Mouse (Mus musculus): ENCODE measurements around the gene Tbxa2r. TPM values are rescaled to one million over a fixed set of nuclear protein-coding genes. Genes with fewer than 3 reads are reported as not detected.

Gene Tbxa2r
- polyA plus RNA-seq, 1 experiment = 44.0 TPM

DNA sequence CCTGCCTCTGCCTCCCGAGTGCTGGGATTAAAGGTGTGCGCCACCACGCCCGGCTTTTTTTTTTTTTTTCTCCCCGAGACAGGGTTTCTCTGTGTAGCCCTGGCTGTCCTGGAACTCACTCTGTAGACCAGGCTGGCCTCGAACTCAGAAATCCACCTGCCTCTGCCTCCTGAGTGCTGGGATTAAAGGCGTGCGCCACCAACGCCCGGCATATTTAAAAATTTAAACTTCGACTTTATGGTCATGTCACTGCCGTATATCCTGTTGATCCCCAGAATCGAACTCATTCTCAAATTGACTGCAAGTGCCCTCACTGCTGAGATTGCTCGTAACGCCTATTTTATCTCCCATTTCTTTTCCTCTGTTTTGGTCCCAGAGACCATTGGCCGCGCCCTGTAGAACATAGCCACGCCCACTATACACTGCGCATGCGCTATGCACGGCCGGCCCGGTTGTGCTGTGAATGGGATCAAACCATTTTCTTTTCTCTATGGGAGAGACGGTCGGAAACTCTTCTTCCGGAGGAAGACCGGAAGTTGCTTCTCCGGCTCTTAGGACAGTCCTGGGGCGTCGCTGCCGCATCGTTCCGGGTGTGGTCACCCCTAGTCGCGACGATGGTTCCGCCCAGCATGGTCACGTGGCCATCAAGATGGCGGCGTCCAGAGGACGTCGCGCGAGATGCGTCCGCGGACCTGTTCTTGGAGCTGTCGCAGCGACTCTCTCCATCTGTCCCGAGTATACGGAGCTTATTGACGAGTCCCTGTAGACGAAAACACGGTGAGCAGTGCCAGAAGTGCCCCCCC is 55.5 kb downstream of the Tbxa2r start, which contains the start of the genes Dohh and Gm48551:
Gene Dohh (plus strand): TSS at position 627 of the 803 bp plus-strand sequence.
Gene Gm48551 (plus strand): TSS at position 665 of the 803 bp plus-strand sequence.
- 7% methylated on average over 54 of the region's 54 CpGs for WGBS
- Histone ChIP-seq H3K4me1 (ENCODE audit: control insufficient read depth, insufficient read depth, low read length) (peaks cover 10% of the 10 kb centered on the region; the same call in 1 of the 2 replicates), H3K4me3 (replicated peaks; ENCODE audit: extremely low read depth, low read depth, low read length) (peak within 1 kb of the TSS; percentile 68)
- peak; percentile 99 for DNase-seq
- TF ChIP-seq CTCF (IDR thresholded peaks at IDR 0.05; ENCODE audit: insufficient read depth, low read length) (no peak), POLR2A (IDR thresholded peaks at IDR 0.05; ENCODE audit: borderline replicate concordance, extremely low read depth, low read depth, low read length) (peak; percentile 96)

DNA sequence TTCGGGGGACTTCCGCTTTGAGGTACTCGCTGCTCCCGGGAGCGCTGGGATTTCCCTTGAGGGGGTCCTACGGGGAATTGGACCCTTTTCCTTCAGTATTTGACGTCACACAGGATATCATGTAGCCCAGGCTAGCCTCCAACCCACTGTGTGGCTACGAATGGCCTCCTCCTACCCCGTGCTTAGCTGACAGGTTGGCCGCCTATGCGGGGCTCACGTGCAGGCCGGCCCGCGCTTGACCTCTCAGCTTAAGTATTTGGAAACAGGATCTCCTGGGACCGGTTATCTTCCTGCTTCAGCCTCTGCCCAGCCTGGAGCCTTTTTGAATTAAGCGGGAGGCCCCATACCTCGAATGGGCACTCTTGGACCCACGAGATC is 56.1 kb downstream of the Tbxa2r start:
- peaks cover 14% of the 10 kb centered on the region; the same call in 1 of the 2 replicates for H3K4me1 ChIP-seq (ENCODE audit: control insufficient read depth, insufficient read depth, low read length)
- TF ChIP-seq CTCF (IDR thresholded peaks at IDR 0.05; ENCODE audit: insufficient read depth, low read length) = no peak
- no peak for TF ChIP-seq POLR2A (IDR thresholded peaks at IDR 0.05; ENCODE audit: borderline replicate concordance, extremely low read depth, low read depth, low read length)
- WGBS = under 1% methylated on average over 19 of the region's 19 CpGs
- H3K4me3 ChIP-seq (replicated peaks; ENCODE audit: extremely low read depth, low read depth, low read length) = peak overlapping the region; percentile 68
- no peak for DNase-seq

Other genes starting within 250 kb of the Tbxa2r start
- 0.15 and 0.47 TPM in 2 replicates for gene Creb3l3, start 229.9 kb upstream of the Tbxa2r start, polyA plus RNA-seq (2012; rRNA removed)
- 147 and 176 TPM in 2 replicates for gene Map2k2, start 222.8 kb upstream of the Tbxa2r start, polyA plus RNA-seq (2012; rRNA removed)
- 66.7 and 83.6 TPM in 2 replicates for gene Zbtb7a, start 193.5 kb upstream of the Tbxa2r start, polyA plus RNA-seq (2012; rRNA removed)
- gene Pias4, start 160.8 kb upstream of the Tbxa2r start, polyA plus RNA-seq (2012; rRNA removed) = 33.0 and 40.0 TPM in 2 replicates
- gene Eef2, start 152.1 kb upstream of the Tbxa2r start, polyA plus RNA-seq (2012; rRNA removed) = 1,377 and 1,420 TPM in 2 replicates
- gene Dapk3, start 145.7 kb upstream of the Tbxa2r start, polyA plus RNA-seq (2012; rRNA removed) = 70.4 and 73.5 TPM in 2 replicates
- not detected in 2 replicates for gene 4930442H23Rik, start 144.9 kb upstream of the Tbxa2r start, polyA plus RNA-seq (2012; rRNA removed)
- 0.28 and 0.59 TPM in 2 replicates for gene Nmrk2, start 126.7 kb upstream of the Tbxa2r start, polyA plus RNA-seq (2012; rRNA removed)
- gene Atcay, start 97.9 kb upstream of the Tbxa2r start, polyA plus RNA-seq (2012; rRNA removed) = 0.08 and 0.20 TPM in 2 replicates
- 8.9 and 10.0 TPM in 2 replicates for gene Zfr2, start 95.6 kb upstream of the Tbxa2r start, polyA plus RNA-seq (2012; rRNA removed)
- gene Matk, start 75.8 kb upstream of the Tbxa2r start, polyA plus RNA-seq (2012; rRNA removed) = 2.7 and 3.3 TPM in 2 replicates
- 60.1 and 87.9 TPM in 2 replicates for gene Mrpl54, start 61.8 kb upstream of the Tbxa2r start, polyA plus RNA-seq (2012; rRNA removed)
- 86.4 and 104 TPM in 2 replicates for gene Apba3, start 61.8 kb upstream of the Tbxa2r start, polyA plus RNA-seq (2012; rRNA removed)
- 27.6 and 27.7 TPM in 2 replicates for gene Tjp3, start 37.1 kb upstream of the Tbxa2r start, polyA plus RNA-seq (2012; rRNA removed)
- gene Pip5k1c, start 35.8 kb upstream of the Tbxa2r start, polyA plus RNA-seq (2012; rRNA removed) = 103 and 104 TPM in 2 replicates
- 30.5 and 36.7 TPM in 2 replicates for gene Cactin, start 7.6 kb upstream of the Tbxa2r start, polyA plus RNA-seq (2012; rRNA removed)
- gene Gipc3, start 14.5 kb downstream of the Tbxa2r start, polyA plus RNA-seq (2012; rRNA removed) = 10.3 and 11.2 TPM in 2 replicates
- gene Hmg20b, start 21.7 kb downstream of the Tbxa2r start, polyA plus RNA-seq (2012; rRNA removed) = 106 and 134 TPM in 2 replicates
- gene Mfsd12, start 28.8 kb downstream of the Tbxa2r start, polyA plus RNA-seq (2012; rRNA removed) = 33.3 and 39.9 TPM in 2 replicates
- 21.9 and 25.8 TPM in 2 replicates for gene 4930404N11Rik, start 37.1 kb downstream of the Tbxa2r start, polyA plus RNA-seq (2012; rRNA removed)
- 59.3 and 61.8 TPM in 2 replicates for gene Fzr1, start 49.8 kb downstream of the Tbxa2r start, polyA plus RNA-seq (2012; rRNA removed)
- gene Dohh, start 55.7 kb downstream of the Tbxa2r start, polyA plus RNA-seq (2012; rRNA removed) = 79.2 and 83.4 TPM in 2 replicates
- 3.7 and 6.3 TPM in 2 replicates for gene Gm48551, start 55.7 kb downstream of the Tbxa2r start, polyA plus RNA-seq (2012; rRNA removed)
- gene Gm48552, start 60.3 kb downstream of the Tbxa2r start, polyA plus RNA-seq (2012; rRNA removed) = 3.6 and 5.9 TPM in 2 replicates
- 8.8 and 10.1 TPM in 2 replicates for gene Smim24, start 64.3 kb downstream of the Tbxa2r start, polyA plus RNA-seq (2012; rRNA removed)
- gene Nfic, start 126.9 kb downstream of the Tbxa2r start, polyA plus RNA-seq (2012; rRNA removed) = 89.6 and 103 TPM in 2 replicates
- 0.92 and 1.1 TPM in 2 replicates for gene Celf5, start 154.0 kb downstream of the Tbxa2r start, polyA plus RNA-seq (2012; rRNA removed)
- gene Ncln, start 167.7 kb downstream of the Tbxa2r start, polyA plus RNA-seq (2012; rRNA removed) = 197 and 203 TPM in 2 replicates
- gene S1pr4, start 171.4 kb downstream of the Tbxa2r start, polyA plus RNA-seq (2012; rRNA removed) = 40.3 and 47.5 TPM in 2 replicates
- 8.5 and 9.5 TPM in 2 replicates for gene Gna15, start 195.5 kb downstream of the Tbxa2r start, polyA plus RNA-seq (2012; rRNA removed)
- gene Gna11, start 216.5 kb downstream of the Tbxa2r start, polyA plus RNA-seq (2012; rRNA removed) = 114 and 117 TPM in 2 replicates
- gene Aes, start 230.8 kb downstream of the Tbxa2r start, polyA plus RNA-seq (2012; rRNA removed) = 1,275 and 1,423 TPM in 2 replicates
- 164 and 218 TPM in 2 replicates for gene Tle2, start 245.8 kb downstream of the Tbxa2r start, polyA plus RNA-seq (2012; rRNA removed)

Data from lung, adult 2 months (tissue).